Comparison of ENCODE assay signal across 8 mouse cellular contexts in genomic region chr13:94058642-94059222, GRCm38 (mm10). TPM values are rescaled to one million over a fixed set of nuclear protein-coding genes. Genes with fewer than 3 reads are reported as not detected.
DNase-seq lines count a peak whose midpoint lies in the region; ATAC-seq lines count a peak whose summit lies in the region.

No protein-coding gene starts in this region.

- H3K4me3 ChIP-seq in heart, embryonic 14.5 days (ENCODE audit: control insufficient read depth in 1 of 2, insufficient read depth in 1 of 2, low read depth in 1 of 2, low read length in 2 of 2) = peak overlapping the region; percentile 74 to 89
- H3K4me3 ChIP-seq in brown adipose tissue, adult 24 weeks (ENCODE audit: insufficient read depth, low read depth, low read length) = peak overlapping the region; percentile 72; the same call in 1 of the 2 replicates
- peak overlapping the region; percentile 77 for H3K4me3 ChIP-seq in hindbrain, embryonic 15.5 days
- peak overlapping the region; percentile 69 for H3K4me3 ChIP-seq in midbrain, embryonic 14.5 days (replicated peaks; ENCODE audit: low read depth, low read length)

- no peaks in the 10 kb centered on the region for H3K9me3 ChIP-seq in heart, embryonic 14.5 days (ENCODE audit: control insufficient read depth, low read length)
- no peaks in the 10 kb centered on the region for H3K9me3 ChIP-seq in hindbrain, embryonic 15.5 days
- H3K9me3 ChIP-seq in midbrain, embryonic 14.5 days (ENCODE audit: control insufficient read depth, low read length) = no peaks in the 10 kb centered on the region

- H3K36me3 ChIP-seq in heart, embryonic 14.5 days (ENCODE audit: control insufficient read depth, insufficient read depth, low read length) = no peaks in the 10 kb centered on the region
- no peaks in the 10 kb centered on the region for H3K36me3 ChIP-seq in hindbrain, embryonic 15.5 days
- no peaks in the 10 kb centered on the region for H3K36me3 ChIP-seq in midbrain, embryonic 14.5 days (ENCODE audit: control insufficient read depth, insufficient read depth, low read length)

- H3K4me1 ChIP-seq in heart, embryonic 14.5 days (ENCODE audit: control insufficient read depth in 2 of 2, insufficient read depth in 2 of 2, low read length in 2 of 2) = peaks cover 11 to 26% of the 10 kb centered on the region in 2 experiments
- H3K4me1 ChIP-seq in brown adipose tissue, adult 24 weeks (ENCODE audit: control insufficient read depth, insufficient read depth, insufficient read length, low read length) = peaks cover 2% of the 10 kb centered on the region; the same call in 1 of the 2 replicates
- H3K4me1 ChIP-seq in hindbrain, embryonic 15.5 days (replicated peaks) = peaks cover 29% of the 10 kb centered on the region
- peaks cover 8% of the 10 kb centered on the region for H3K4me1 ChIP-seq in midbrain, embryonic 14.5 days (ENCODE audit: control insufficient read depth, insufficient read depth, low read length)

- peak overlapping the region; percentile 96 for H3K4me2 ChIP-seq in heart, embryonic 14.5 days (ENCODE audit: low read length)
- peak overlapping the region; percentile 100 for H3K4me2 ChIP-seq in hindbrain, embryonic 15.5 days
- peak overlapping the region; percentile 100 for H3K4me2 ChIP-seq in midbrain, embryonic 14.5 days (ENCODE audit: low read length)

- peak overlapping the region in 1 of 2 experiments; percentile 88; a peak in 1 of 4 replicates for H3K27ac ChIP-seq in heart, embryonic 14.5 days (replicated peaks in 1 of 2; ENCODE audit: control insufficient read depth in 1 of 2, insufficient read depth in 1 of 2, low read depth in 2 of 2, low read length in 2 of 2)
- no peak overlapping the region for H3K27ac ChIP-seq in brown adipose tissue, adult 24 weeks (replicated peaks; ENCODE audit: low read depth, low read length)
- no peak overlapping the region for H3K27ac ChIP-seq in hindbrain, embryonic 15.5 days (replicated peaks)
- H3K27ac ChIP-seq in midbrain, embryonic 14.5 days (replicated peaks; ENCODE audit: low read depth, low read length) = no peak overlapping the region

- DNase-seq in heart, adult 18-20 months = no peak
- no peak for DNase-seq in midbrain, embryonic 14.5 days
- DNase-seq in ovary, postnatal 36 days (ENCODE audit: low spot score) = no peak
- DNase-seq in embryo, embryonic 11 days = no peak
- DNase-seq in layer of hippocampus, postnatal 36 days = no peak

- 46% methylated on average over 6 of the region's 6 CpGs for WGBS in heart, embryonic 14.5 days
- WGBS in hindbrain, embryonic 15.5 days = 35% methylated on average over 6 of the region's 6 CpGs
- 41% methylated on average over 6 of the region's 6 CpGs for WGBS in midbrain, embryonic 14.5 days

- H3K9ac ChIP-seq in heart, embryonic 14.5 days (ENCODE audit: low read length) = peak overlapping the region; percentile 92
- no peak overlapping the region for H3K9ac ChIP-seq in hindbrain, embryonic 15.5 days
- no peak overlapping the region for H3K9ac ChIP-seq in midbrain, embryonic 14.5 days (replicated peaks; ENCODE audit: low read length)

- ATAC-seq in heart, embryonic 14.5 days (ENCODE audit: insufficient number of reproducible peaks, insufficient read depth, low FRiP score, low read depth) = no peak
- no peak for ATAC-seq in hindbrain, embryonic 15.5 days (ENCODE audit: low FRiP score, low read depth)
- ATAC-seq in midbrain, embryonic 14.5 days (ENCODE audit: low FRiP score, low TSS enrichment) = no peak

- H3K27me3 ChIP-seq in heart, embryonic 14.5 days (ENCODE audit: control insufficient read depth, insufficient read depth, low read length) = no peaks in the 10 kb centered on the region
- peaks cover 41% of the 10 kb centered on the region for H3K27me3 ChIP-seq in hindbrain, embryonic 15.5 days
- H3K27me3 ChIP-seq in midbrain, embryonic 14.5 days (ENCODE audit: control insufficient read depth, insufficient read depth, low read length) = peaks cover 12% of the 10 kb centered on the region; the same call in 1 of the 2 replicates

RNA-seq across cellular contexts. Expression of gene Lhfpl2, which starts 1.1 kb away (rescaled TPM):
- 19.0 and 21.8 TPM in 2 replicates for polyA plus RNA-seq in heart, embryonic 14.5 days (2014; fragmentation: Nextera tagmentation; extraction: Ambion mirVana)
- total RNA-seq in heart, adult 18-20 months (2021) = 1 to 10 TPM; 2.8 to 3.1 TPM
- 4.3 and 6.5 TPM in 2 replicates for polyA plus RNA-seq in brown adipose tissue, adult 24 weeks (2012; ENCODE audit: insufficient read depth, insufficient read length, missing spikeins)
- polyA plus RNA-seq in hindbrain, embryonic 15.5 days (2015; fragmentation: Nextera tagmentation; extraction: Ambion mirVana) = 20.0 and 21.0 TPM in 2 replicates
- 7.6 and 14.2 TPM in 2 replicates for polyA plus RNA-seq in midbrain, embryonic 14.5 days (2014; fragmentation: Nextera tagmentation; extraction: Ambion mirVana)
- 10 to 100 TPM; 30.3 to 30.4 TPM for total RNA-seq in layer of hippocampus, postnatal 36 days (2021)
